Mouse (Mus musculus) lung, adult 18-20 months (tissue): ENCODE data around the gene Usf2.

Experiments
- DNase-seq, 2 experiments: peaks; one replicate each; pipeline ENCODE4 v3.0.0; 2022; ENCODE audit warnings: mixed read lengths in 2 of 2

Usf2 gene

GRCm38 (mm10) chr7:30956756-30957366 lies at the start of gene Usf2:
Gene Usf2, minus strand, starts transcription at chr7:30956803.
- peak; percentile 81 to 84 for DNase-seq

- peak; percentile 73 to 76 for DNase-seq
Observed at GRCm38 (mm10) chr7:31002650-31003049, 46.0 kb upstream of the Usf2 start.

GRCm38 (mm10) chr7:31000505-31001020 lies 44.0 kb upstream of the Usf2 start:
- DNase-seq = peak; percentile 58 to 70

- DNase-seq = no peak
Observed at GRCm38 (mm10) chr7:30996491-30996890, 39.9 kb upstream of the Usf2 start.

GRCm38 (mm10) chr7:30993986-30994385 lies 37.4 kb upstream of the Usf2 start:
- no peak for DNase-seq

GRCm38 (mm10) chr7:30992148-30992547 lies 35.5 kb upstream of the Usf2 start:
- DNase-seq = no peak

GRCm38 (mm10) chr7:30988519-30989162 lies 32.0 kb upstream of the Usf2 start:
- DNase-seq = no peak

- no peak for DNase-seq
Observed at GRCm38 (mm10) chr7:30985357-30985756, 28.8 kb upstream of the Usf2 start.

GRCm38 (mm10) chr7:30981703-30982102 lies 25.1 kb upstream of the Usf2 start:
- DNase-seq = no peak

- DNase-seq = peak; percentile 90 to 93
Observed at GRCm38 (mm10) chr7:30973501-30974289, 17.1 kb upstream of the Usf2 start, which contains the start of gene Fam187b. Gene Fam187b, plus strand, starts transcription at chr7:30973790.

- peak in 1 of 2 experiments; percentile 82 for DNase-seq
Observed at GRCm38 (mm10) chr7:30973251-30973500, 16.6 kb upstream of the Usf2 start, which contains the start of gene Lsr. Gene Lsr, minus strand, starts transcription at chr7:30973464.

- DNase-seq = no peak
Observed at GRCm38 (mm10) chr7:30972426-30973250, 16.0 kb upstream of the Usf2 start.

GRCm38 (mm10) chr7:30971901-30972300 lies 15.3 kb upstream of the Usf2 start:
- DNase-seq = no peak

- DNase-seq = no peak
Observed at GRCm38 (mm10) chr7:30969174-30969573, 12.6 kb upstream of the Usf2 start.

GRCm38 (mm10) chr7:30968611-30969010 lies 12.0 kb upstream of the Usf2 start:
- no peak for DNase-seq

- DNase-seq = no peak
Observed at GRCm38 (mm10) chr7:30966657-30967056, 10.1 kb upstream of the Usf2 start.

- DNase-seq = no peak
Observed at GRCm38 (mm10) chr7:30965677-30966076, 9.1 kb upstream of the Usf2 start.

- DNase-seq = no peak
Observed at GRCm38 (mm10) chr7:30964366-30964765, 7.8 kb upstream of the Usf2 start.

- no peak for DNase-seq
Observed at GRCm38 (mm10) chr7:30962862-30963261, 6.3 kb upstream of the Usf2 start.

- DNase-seq = no peak
Observed at GRCm38 (mm10) chr7:30959786-30960349, 3.3 kb upstream of the Usf2 start.

- no peak for DNase-seq
Observed at GRCm38 (mm10) chr7:30958866-30959487, 2.4 kb upstream of the Usf2 start.
